Mouse (Mus musculus): ENCODE results near the gene Gm13420. TPM values are rescaled to one million over a fixed set of nuclear protein-coding genes. Genes with fewer than 3 reads are reported as not detected.
A peak's percentile ranks its signal among the peaks of the same experiment; 100 is the strongest.

The Gm13420 gene
- total RNA-seq, 1 experiment from 2014 or later, result not detected

GRCm38 (mm10) chr2:29706726-29707620 lies 44.5 kb downstream of the Gm13420 start:
- ATAC-seq (ENCODE audit: extremely low read depth, insufficient number of reproducible peaks, low FRiP score, poor library complexity, severe bottlenecking), result peak; percentile 40; the same call in 1 of the 2 replicates

- ATAC-seq (ENCODE audit: extremely low read depth, insufficient number of reproducible peaks, low FRiP score, poor library complexity, severe bottlenecking), result no peak
Measured at GRCm38 (mm10) chr2:29705493-29705892, 46.0 kb downstream of the Gm13420 start.

GRCm38 (mm10) chr2:29703104-29704081 lies 48.1 kb downstream of the Gm13420 start:
- ATAC-seq (ENCODE audit: extremely low read depth, insufficient number of reproducible peaks, low FRiP score, poor library complexity, severe bottlenecking), result no peak

- ATAC-seq (ENCODE audit: extremely low read depth, insufficient number of reproducible peaks, low FRiP score, poor library complexity, severe bottlenecking), result no peak
Measured at GRCm38 (mm10) chr2:29702189-29702588, 49.3 kb downstream of the Gm13420 start.

GRCm38 (mm10) chr2:29701393-29701792 lies 50.1 kb downstream of the Gm13420 start:
- no peak for ATAC-seq (ENCODE audit: extremely low read depth, insufficient number of reproducible peaks, low FRiP score, poor library complexity, severe bottlenecking)

GRCm38 (mm10) chr2:29700898-29701297 lies 50.6 kb downstream of the Gm13420 start:
- no peak for ATAC-seq (ENCODE audit: extremely low read depth, insufficient number of reproducible peaks, low FRiP score, poor library complexity, severe bottlenecking)

- peak; percentile 64 for ATAC-seq (ENCODE audit: extremely low read depth, insufficient number of reproducible peaks, low FRiP score, poor library complexity, severe bottlenecking)
Measured at GRCm38 (mm10) chr2:29698421-29699290, 52.8 kb downstream of the Gm13420 start.

- no peak for ATAC-seq (ENCODE audit: extremely low read depth, insufficient number of reproducible peaks, low FRiP score, poor library complexity, severe bottlenecking)
Measured at GRCm38 (mm10) chr2:29696207-29696800, 55.2 kb downstream of the Gm13420 start.

Other genes with a start within 250 kb of the Gm13420 start
- gene Rapgef1, start 132.0 kb downstream of the Gm13420 start, total RNA-seq (2017), result 74.8 and 93.5 TPM in 2 replicates
- gene Gm13547, start 7.6 kb upstream of the Gm13420 start, total RNA-seq (2017), result 0.74 and 1.5 TPM in 2 replicates
- 5.5 and 11.9 TPM in 2 replicates for gene Coq4, start 35.8 kb upstream of the Gm13420 start, total RNA-seq (2017)
- 37.3 and 37.5 TPM in 2 replicates for gene Trub2, start 36.8 kb upstream of the Gm13420 start, total RNA-seq (2017)
- 26.2 and 27.9 TPM in 2 replicates for gene Slc27a4, start 50.9 kb upstream of the Gm13420 start, total RNA-seq (2017)
- gene Urm1, start 68.4 kb upstream of the Gm13420 start, total RNA-seq (2017), result 11.4 and 12.0 TPM in 2 replicates
- 0.23 and 0.25 TPM in 2 replicates for gene Cercam, start 117.5 kb upstream of the Gm13420 start, total RNA-seq (2017)
- gene Odf2, start 137.5 kb upstream of the Gm13420 start, total RNA-seq (2017), result 78.0 and 84.3 TPM in 2 replicates
- gene Gle1, start 183.7 kb upstream of the Gm13420 start, total RNA-seq (2017), result 73.9 and 79.8 TPM in 2 replicates
- gene Sptan1, start 213.9 kb upstream of the Gm13420 start, total RNA-seq (2017), result 259 and 285 TPM in 2 replicates

All from neutrophil, adult 5-6 weeks (primary cell).